Mouse (Mus musculus) gastrocnemius, postnatal 14 days (tissue): ENCODE data around the gene Nmrk1. TPM values are rescaled to one million over a fixed set of nuclear protein-coding genes. Genes with fewer than 3 reads are reported as not detected.

ENCODE experiments used
- DNase-seq: peaks from one replicate; pipeline ENCODE4 v3.0.0; 2021; ENCODE audit warnings: mixed read lengths
- intact Hi-C: fragments of 180-260 bp; cut with DNase I; formaldehyde crosslinking; loops from one replicate; pipeline ENCODE4 v1.15.1; 2025; ENCODE audit warnings: low total_unique reads
- total RNA-seq, 2 experiments: library from RNA; stranded (reverse); gene quantifications; 2 replicates each; pipeline ENCODE4 v1.2.3; 2021

Nmrk1 gene
- total RNA-seq, 2 experiments from 2014 or later, result 2.4 to 3.6 TPM

DNA sequence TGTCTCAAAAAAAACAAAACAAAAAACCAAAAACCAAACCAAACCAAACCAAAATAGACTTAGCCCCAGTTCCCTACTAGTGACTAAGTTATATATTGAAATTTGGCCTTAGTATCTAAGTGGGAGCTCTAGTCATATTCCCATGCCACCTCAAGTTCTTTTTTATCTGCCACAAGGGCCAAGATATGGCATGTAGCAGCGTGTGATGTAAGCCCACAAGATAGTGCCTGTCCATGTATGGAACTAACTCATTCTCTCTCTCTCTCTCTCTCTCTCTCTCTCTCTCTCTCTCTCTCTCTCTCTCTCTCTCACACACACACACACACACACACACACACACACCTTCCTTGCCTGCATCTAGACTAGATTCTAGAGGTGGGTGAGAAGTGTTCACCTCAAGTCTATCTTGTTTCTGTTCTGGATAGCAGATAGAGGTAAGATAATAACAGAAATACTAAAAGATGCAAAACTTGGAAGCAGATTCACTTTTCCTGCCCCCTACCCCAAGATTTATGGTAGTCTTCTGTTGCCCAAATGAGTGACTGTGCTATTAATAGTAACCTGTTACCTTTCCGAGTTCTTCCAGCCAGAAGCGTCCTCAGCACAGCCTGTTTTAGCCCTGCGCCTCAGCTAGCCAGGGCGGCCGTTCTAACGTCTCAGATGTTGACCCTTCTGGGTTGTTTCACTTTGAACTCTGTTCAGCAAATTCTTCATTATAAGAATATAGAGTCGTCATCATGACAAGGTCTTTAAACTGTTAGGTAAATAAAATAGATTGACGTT lies 16.2 kb downstream of the Nmrk1 start:
- intact Hi-C loops, result no loop called here
- DNase-seq, result peak; percentile 28

DNA sequence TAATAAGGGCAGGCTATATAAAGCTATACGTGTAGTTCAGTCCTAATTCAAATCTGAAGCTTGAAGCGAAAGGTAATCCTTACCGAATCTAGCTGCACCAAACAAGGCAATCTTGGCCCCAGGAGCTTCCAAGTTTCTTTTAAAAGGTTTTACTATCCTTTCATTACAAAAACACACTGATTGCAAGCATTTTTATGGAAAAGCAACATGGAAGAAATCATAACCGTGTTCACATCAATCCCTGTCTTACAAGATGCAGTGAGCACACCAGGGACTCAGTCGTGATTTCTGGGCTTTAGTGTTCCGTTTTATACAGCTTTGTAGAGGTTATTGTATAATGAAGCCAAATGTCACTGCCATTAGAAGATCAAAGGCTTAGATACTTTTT lies 16.8 kb downstream of the Nmrk1 start:
- intact Hi-C loops, result no loop called here
- DNase-seq, result no peak

DNA sequence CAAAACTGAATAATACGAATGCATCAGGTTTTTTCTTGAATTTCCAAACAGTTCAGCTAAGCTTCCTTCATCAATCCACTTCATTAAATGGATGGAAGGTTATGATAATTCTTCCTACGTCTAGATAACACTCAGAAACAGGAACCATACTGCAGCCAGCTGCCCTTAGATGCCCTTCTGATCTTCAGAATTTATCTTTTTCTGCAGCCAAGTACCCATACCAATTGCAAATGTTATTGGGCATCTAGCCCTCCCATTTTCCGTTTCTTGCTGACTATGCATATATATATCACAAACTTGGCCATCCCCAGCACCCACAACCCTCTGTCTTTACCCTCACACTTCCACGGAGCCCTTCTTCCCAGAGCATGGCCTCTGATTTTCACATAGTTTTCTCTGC lies 18.2 kb downstream of the Nmrk1 start:
- intact Hi-C loops, result no loop called here

DNA sequence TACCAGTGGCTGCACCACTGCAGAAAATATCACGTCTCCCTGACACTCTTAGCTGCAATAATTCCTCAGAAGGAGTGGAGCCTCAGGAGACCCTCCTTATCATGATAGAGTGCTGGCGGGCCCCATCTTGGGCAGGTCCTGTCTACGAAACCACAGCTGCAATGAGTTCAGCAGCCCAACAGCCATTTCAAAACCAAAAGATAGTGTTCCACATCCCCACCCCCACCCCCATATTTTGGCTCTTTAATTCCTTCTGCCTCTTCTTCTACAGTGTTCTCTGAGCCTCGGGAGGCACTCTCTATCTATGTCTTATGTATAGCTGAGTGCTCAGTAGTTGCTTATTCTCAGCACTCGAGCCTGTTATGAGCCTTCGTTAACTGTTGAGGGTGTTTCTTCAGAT lies 18.7 kb downstream of the Nmrk1 start:
- intact Hi-C loops, result no loop called here

More for the DNA sequence above, 18.2 kb downstream of the Nmrk1 start:
- no peak for DNase-seq

DNA sequence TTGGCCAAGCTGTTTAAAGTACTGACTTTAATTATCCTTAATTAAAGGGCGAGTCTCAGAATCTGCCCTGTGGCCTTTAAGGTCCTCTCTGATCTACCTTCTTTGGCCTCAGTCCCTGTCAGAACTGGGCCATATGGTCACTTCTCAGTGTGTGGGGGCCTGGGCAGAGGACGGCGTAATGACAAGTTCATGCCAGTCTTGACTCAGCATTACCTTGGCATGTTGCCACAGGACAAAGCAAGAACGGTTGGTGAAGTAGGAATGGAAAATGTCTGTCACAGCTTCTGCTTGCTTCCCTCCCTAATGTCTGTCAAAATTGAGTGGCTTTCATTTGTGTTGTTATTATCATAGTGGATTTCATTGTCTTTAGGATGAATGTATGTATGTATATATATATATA lies 20.8 kb downstream of the Nmrk1 start:
- no peak for DNase-seq
- intact Hi-C loops, result no loop called here

More for the DNA sequence above, 18.7 kb downstream of the Nmrk1 start:
- no peak for DNase-seq

DNA sequence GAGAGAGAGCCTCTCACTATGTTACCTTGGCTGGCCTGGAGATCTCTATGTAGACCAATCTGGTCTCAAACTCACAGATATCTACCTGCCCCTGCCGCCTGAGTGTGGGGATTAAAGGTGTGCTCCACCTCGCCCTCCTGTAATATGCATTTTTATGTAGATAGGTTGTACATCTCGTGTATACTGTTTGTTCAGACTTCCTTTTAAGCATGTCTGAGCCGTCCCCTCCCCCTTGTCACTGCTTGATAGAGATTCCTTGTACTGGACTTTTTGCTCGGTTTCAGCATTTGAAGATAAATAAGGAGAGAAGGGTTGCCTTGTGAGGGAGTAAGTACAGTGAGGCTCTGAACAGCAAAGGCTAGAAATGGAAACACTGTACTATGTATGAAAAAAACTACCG lies 21.3 kb downstream of the Nmrk1 start:
- intact Hi-C loops, result no loop called here
- no peak for DNase-seq

DNA sequence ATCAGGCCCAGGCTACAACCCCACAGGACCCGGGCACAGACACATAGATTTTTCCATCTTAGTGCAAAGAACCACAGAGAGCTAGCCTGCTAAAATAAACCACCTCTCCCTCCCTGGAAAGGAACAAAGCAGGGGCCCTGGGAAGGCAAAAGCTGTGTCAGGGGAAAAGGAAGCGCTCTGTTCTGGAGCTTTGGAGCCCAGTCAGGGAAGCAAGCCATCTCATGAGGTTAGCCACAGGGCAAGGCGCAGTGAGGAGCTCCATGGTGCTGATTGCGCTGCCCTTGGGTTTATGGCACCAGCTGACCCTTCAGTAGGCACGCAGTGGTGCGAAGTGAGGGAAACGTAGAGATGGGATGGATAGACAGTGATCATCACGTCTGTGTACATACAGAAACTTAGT lies 22.6 kb downstream of the Nmrk1 start:
- intact Hi-C loops, result no loop called here

DNA sequence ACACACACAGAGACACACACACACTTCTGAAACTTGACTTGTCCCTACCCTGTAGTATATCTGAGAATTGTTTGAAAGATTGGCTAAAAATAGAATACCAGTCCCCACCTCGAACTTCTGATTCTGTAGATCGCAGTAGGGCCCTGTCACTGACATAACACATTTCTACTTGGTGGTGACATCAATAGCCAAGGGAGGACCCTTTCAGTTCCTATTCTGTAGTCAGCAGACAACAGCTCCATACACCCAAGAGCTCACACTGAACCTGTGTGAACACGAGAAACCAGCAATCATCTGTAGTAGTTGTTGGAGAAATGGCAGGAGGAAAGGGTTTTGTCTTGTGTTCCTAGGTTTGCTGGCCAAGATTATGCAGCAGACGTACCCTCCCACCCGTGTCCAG lies 23.2 kb downstream of the Nmrk1 start:
- DNase-seq, result no peak
- intact Hi-C loops, result no loop called here

More for the DNA sequence above, 22.6 kb downstream of the Nmrk1 start:
- DNase-seq, result peak; percentile 48

DNA sequence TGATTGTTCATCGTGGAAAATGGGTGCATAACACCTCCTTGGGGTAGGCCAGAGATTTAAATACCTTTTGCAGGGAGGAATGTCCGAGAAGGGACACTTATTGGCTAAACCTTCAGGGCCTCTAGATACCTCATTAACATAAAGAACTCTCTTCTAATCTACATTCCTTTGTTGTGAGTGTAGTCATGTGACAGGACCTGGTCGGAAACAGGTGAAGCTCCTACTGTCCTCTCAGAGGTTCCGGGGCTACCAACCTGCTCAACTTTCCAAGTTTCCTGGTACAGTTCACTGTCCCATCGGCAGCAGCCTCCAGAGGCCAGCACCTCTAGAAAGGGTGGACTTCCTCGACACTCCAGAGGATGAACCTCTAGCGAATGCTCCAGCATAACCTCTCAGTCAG lies 24.2 kb downstream of the Nmrk1 start:
- DNase-seq, result no peak
- intact Hi-C loops, result no loop called here

DNA sequence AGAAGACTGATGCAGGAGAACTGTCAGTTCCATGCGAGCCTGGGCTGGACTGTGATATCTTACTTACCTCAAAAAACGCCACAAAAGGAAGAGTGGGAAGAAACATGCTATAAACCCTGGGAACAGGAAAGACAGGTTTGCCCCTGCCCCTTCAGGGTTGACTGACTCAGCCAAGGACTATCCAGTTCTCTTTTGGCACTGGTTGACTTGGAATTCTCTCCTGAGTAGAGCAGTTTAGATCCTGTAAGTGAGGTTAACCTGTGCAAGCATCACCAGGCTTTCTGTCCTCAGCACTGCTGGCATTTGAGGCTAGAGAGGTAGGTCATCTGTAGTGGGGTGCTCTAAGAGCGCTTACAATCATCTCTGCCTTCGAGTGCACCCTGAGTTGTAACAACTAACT lies 26.7 kb downstream of the Nmrk1 start:
- intact Hi-C loops, result no loop called here
- DNase-seq, result no peak

DNA sequence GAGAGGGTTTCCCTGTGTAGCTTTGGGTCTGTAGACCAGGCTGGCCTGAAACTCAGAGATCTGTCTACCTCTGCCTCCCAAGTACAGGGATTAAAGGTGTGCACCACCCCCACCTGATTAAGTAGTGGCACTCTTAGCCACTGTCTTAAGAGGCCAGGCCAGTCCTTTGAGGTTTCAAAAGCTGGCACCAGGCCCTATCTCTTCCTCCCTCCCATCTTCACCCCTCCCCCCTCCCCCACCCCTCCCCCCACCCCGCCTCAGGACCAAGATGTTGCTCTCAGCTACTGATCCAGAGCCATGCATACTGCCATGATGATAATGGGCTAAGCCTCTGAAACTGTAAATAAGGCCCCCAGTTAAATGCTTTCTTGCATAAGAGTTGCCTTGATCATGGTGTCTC lies 27.6 kb downstream of the Nmrk1 start:
- intact Hi-C loops, result no loop called here
- no peak for DNase-seq

DNA sequence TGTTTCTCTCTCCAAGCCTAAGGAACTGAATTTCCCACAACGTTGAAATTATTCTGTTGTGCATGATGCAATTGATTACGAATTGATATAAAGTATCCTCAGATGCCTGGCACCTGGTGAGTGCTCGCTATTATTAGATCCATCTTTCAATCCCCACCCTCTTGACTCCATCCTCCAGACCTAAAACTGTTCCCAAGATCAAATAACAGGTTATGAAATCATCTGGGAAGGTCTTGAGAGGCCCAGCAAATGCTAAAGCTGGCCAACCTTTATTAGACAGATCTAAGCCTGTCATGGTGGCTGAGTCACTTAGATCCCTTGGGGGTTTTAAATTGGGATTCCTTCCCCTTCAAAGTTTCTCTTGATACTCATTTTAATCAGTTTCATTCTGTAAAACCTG lies 28.7 kb downstream of the Nmrk1 start:
- intact Hi-C loops, result no loop called here
- no peak for DNase-seq

DNA sequence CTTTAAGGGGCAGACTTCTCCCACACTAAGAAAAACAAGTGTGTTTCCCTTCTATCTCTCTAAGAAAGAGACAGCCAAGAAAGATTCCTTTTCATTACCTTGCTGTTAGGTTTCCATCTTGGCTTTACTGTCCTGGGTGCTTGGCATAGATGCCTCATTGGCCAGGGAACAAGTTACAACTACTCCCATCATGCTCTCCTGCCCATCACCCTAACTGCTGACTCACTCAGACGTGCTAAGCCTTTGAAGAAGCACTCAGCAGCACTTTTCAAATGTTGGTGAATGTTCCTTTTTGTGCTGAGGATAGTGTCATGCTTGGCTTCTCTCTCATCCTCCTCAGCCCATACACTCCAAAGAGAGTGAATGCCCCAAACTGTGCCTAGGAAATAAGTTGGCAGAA lies 29.9 kb downstream of the Nmrk1 start:
- no peak for DNase-seq
- intact Hi-C loops, result no loop called here

DNA sequence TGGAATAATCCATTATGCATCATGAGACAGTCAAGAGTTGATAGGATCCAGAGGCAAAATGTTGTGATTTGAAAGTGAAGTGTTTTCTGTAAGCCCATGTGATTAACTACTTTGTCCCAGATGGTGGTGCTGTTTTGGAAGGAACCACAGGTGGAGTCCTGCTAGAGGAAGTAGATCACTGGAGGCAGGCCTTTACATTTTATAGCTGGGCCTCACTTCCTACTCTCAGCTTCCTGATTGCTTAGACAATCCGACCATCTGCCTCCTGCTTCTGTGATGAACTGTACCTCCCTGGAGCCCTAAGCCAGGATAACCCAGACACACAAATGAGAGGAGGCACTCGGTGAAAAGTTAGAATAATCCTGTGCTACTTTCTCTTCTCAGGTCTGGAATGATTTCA lies 32.2 kb downstream of the Nmrk1 start:
- intact Hi-C loops, result no loop called here
- no peak for DNase-seq

DNA sequence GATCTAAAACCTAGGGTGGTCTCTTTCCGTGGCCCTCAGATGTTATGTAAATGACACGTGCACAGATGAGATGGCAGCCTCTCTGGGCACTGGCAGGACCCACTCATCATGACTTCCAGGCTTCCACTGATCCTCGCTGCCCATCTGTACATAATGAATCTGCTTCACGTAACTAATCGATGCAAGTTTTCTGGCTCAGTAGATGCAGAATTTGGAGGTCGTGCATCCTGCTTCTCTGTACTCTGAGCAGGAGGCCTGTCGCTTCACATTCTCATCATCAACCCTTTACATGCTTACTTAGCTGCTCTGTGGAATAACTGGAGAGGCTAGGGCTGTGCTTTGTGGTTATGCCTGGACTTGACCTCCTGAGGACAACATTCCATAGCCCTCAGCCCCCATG lies 35.2 kb downstream of the Nmrk1 start:
- intact Hi-C loops, result no loop called here
- no peak for DNase-seq

DNA sequence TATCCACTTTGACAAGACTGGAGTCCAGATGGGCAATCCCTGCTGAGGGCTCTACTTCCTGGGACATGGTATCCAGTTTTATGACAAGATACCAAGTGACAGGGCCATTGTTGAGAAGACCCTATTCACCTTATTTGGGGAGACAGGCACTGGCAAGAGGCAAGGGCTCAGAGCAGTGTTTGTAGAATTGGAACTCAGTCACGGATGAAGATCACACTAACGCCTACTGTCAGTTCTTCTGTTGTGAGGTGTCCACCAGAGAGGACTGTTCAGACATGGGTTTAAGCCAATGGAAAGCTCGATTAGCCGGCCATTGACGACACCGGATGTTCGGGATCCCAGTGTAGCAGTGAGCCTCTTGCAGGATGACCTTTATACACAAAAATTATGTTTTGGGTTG lies 37.8 kb downstream of the Nmrk1 start:
- intact Hi-C loops, result no loop called here

DNA sequence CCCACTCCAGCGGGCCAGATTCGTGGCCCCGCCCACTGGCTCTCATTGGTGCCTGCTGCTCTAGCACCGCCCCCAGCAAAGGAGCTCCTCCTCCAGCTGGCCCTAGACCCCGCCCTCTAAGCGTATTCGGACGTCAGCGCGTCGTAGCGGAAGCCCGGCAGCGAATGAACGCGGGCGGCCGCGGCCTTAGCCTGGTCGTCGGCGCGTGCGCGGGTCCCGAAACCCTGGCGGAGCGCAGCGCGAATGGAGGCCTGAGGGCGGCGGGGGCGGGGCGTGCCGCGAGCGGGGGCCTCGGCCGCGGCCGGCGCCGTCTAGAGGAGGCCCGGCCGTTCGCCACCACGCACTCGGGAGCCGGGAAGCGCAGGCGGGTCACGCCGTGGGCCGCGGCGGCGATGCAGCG lies 38.9 kb downstream of the Nmrk1 start, which contains the start of gene Carnmt1:
Gene Carnmt1, plus strand, starts transcription at position 157 of the 400 bp plus-strand sequence.
- DNase-seq, result peak; percentile 99
- intact Hi-C loops, result no loop called here

More for the DNA sequence above, 37.8 kb downstream of the Nmrk1 start:
- DNase-seq, result no peak

DNA sequence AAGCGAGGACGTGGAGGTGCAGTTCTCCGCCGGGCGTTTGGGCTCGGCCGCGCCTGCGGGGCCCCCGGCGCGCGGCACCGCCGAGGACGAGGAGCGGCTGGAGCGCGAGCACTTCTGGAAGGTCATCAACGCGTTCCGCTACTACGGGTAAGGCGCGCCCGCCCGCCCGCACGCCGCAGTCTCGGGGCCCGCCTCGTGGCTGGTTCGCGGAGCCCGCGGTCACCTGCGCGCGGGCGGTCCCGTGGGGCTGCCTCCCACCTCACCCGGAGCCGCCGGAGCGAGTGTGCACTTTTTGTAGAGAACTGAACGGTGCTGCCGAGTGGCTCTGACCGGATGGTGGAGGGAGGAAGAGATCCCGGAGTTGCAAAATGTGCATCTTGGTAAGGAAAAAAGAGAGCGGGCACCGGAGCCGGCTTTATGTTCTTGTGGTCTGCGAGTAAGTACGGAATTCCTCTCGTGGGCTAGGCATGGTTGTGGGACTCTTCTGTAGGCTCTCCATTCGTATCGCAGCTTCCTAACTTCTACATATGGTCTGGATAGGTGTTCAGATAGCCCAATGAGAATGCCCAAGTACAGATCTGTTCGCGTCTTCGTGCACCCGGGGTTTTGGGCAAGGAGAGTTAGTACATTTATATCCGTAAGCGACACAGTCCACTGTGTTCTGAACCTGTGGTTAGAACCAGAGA lies 39.4 kb downstream of the Nmrk1 start:
- peak; percentile 58 for DNase-seq
- intact Hi-C loops, result no loop called here

DNA sequence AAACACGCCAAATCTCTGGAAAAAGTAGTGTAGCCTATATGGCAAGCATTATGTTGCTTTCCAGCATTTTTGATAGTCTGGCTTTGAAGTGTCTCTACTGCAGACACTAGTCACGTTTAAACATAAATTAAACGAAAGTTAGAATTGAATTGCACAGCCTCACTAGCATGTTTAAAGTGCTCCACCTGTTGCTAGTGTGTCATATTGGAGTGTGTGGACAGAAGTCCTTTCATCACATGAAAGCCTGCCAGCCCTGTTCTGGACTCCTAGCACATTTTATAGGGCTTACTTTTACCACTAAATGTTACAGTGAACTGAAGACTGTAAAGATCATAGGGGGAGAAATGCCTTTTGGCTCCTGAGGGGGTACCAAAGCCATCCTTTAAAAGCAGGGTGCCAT lies 40.7 kb downstream of the Nmrk1 start:
- no peak for DNase-seq
- intact Hi-C loops, result no loop called here

DNA sequence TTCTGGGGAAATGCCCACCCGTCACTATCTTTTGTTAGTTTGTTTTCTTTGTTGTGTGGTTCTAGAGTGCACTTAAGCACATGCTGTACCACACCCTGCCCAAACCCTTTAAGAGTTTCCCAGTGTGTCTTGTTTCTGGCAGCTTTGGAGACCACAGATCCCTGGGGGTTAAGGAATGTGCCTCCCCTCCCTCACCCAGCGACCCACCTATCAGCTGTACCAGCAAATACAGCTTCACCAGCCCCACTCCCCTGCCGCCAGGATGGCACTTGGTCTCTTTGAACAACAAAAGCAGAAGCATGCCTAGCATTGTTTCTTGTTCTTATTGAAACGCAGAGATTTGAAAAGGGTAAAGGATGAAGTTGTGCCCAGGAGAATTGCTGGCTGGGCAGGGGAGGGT lies 41.4 kb downstream of the Nmrk1 start:
- DNase-seq, result no peak
- intact Hi-C loops, result no loop called here

DNA sequence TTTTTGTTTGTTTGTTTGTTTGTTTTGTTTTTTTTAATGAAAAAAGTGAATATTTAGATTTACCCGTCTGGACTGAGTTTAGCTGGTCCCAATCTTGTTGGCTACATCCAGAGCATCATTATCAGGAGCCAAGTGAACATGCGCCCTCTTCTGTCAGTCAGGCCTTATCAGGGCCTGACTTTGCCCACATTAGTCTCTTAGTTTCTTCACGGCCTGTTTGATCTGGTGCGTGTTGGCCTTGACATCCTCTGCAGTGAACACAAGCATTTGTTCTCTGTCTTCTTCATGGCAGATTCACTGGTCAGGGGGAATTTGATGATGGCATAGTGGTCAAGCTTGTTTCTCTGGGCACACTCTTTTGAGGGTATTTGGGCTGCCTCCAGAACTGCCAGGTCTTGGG lies 50.4 kb downstream of the Nmrk1 start:
- no peak for DNase-seq
- intact Hi-C loops, result no loop called here
